Comparison of ENCODE assay signal across 27 mouse cellular contexts in genomic region chr1:193220408-193220807, GRCm38 (mm10). TPM values are rescaled to one million over a fixed set of nuclear protein-coding genes. Genes with fewer than 3 reads are reported as not detected.
"Had no signal": no experiment of that assay in that cellular context is flagged by ENCODE, and none has a peak within 500 bp of the region (broad histone marks: within the 10 kb centered on the region; RNA-seq: fewer than 3 reads in every experiment).

No protein-coding gene starts in this region.

- H3K27ac ChIP-seq: gastrocnemius, adult 2 months; heart, adult 2 months; heart, embryonic 10.5 days; hindbrain, embryonic 10.5 days; hindbrain, embryonic 12.5 days; hindbrain, embryonic 14.5 days; intestine, embryonic 15.5 days; layer of hippocampus, adult 2 months; left cerebral cortex, adult 2 months; limb, embryonic 13.5 days; limb, embryonic 15.5 days; liver, embryonic 12.5 days; liver, embryonic 14.5 days had no signal

- H3K36me3 ChIP-seq: heart, embryonic 10.5 days; heart, embryonic 12.5 days; hindbrain, embryonic 10.5 days; hindbrain, embryonic 12.5 days; intestine, embryonic 15.5 days; limb, embryonic 13.5 days; limb, embryonic 15.5 days; liver, embryonic 12.5 days had no signal

- H3K9ac ChIP-seq: heart, embryonic 12.5 days; hindbrain, embryonic 12.5 days; hindbrain, embryonic 14.5 days; intestine, embryonic 15.5 days; limb, embryonic 13.5 days; limb, embryonic 15.5 days; liver, embryonic 12.5 days; liver, embryonic 14.5 days had no signal

- H3K4me2 ChIP-seq: heart, embryonic 12.5 days; hindbrain, embryonic 12.5 days; hindbrain, embryonic 14.5 days; intestine, embryonic 15.5 days; limb, embryonic 13.5 days; limb, embryonic 15.5 days; liver, embryonic 12.5 days had no signal

- H3K9me3 ChIP-seq: heart, embryonic 10.5 days; hindbrain, embryonic 10.5 days; hindbrain, embryonic 12.5 days; intestine, embryonic 15.5 days; limb, embryonic 13.5 days; limb, embryonic 15.5 days; liver, embryonic 12.5 days had no signal

- ATAC-seq: hindbrain, embryonic 16.5 days; inflammation-experienced regulatory T-cells, adult 6 months; intestine, embryonic 15.5 days; intestine, postnatal 0 days; liver, embryonic 12.5 days had no signal

- H3K4me1 ChIP-seq: heart, embryonic 10.5 days; heart, embryonic 12.5 days; hindbrain, embryonic 10.5 days; hindbrain, embryonic 12.5 days; intestine, embryonic 15.5 days; limb, embryonic 13.5 days; liver, embryonic 12.5 days had no signal

- H3K27me3 ChIP-seq: heart, embryonic 12.5 days; hindbrain, embryonic 12.5 days; intestine, embryonic 15.5 days; limb, embryonic 13.5 days; limb, embryonic 15.5 days; liver, embryonic 12.5 days had no signal

- DNase-seq: gastrocnemius, adult 2 months; gastrocnemius, postnatal 10 days; gastrocnemius, postnatal 25 days; heart, adult 2 months; heart, postnatal 10 days; heart, postnatal 4 days; kidney, adult 18-20 months; kidney, adult 8-10 months; kidney, postnatal 10 days; kidney, postnatal 25 days; kidney, postnatal 4 days; left cerebral cortex, postnatal 4 days had no signal

- H3K4me3 ChIP-seq: gastrocnemius, adult 2 months; heart, adult 2 months; heart, embryonic 10.5 days; heart, embryonic 12.5 days; hindbrain, embryonic 10.5 days; hindbrain, embryonic 12.5 days; intestine, embryonic 15.5 days; layer of hippocampus, adult 2 months; left cerebral cortex, adult 2 months; limb, embryonic 13.5 days; limb, embryonic 15.5 days; liver, embryonic 12.5 days had no signal

RNA-seq across cellular contexts. Expression of gene Hsd11b1, which starts 43.5 kb away (rescaled TPM):
- polyA plus RNA-seq: hindbrain, embryonic 10.5 days; hindbrain, embryonic 14.5 days had no signal
